8 mouse cellular contexts compared by ENCODE assay signal in genomic region chr10:127597311-127597901, GRCm38 (mm10). TPM values are rescaled to one million over a fixed set of nuclear protein-coding genes. Genes with fewer than 3 reads are reported as not detected.
DNase-seq lines count a peak whose midpoint lies in the region.

No protein-coding gene starts in this region.

- intact Hi-C loops in heart, postnatal 10 days (cut with DNase I) = no loop called here

- DNase-seq in embryo, embryonic 11 days = peak; percentile 34
- no peak for DNase-seq in embryo, embryonic 9.5 days (ENCODE audit: extremely low spot score)
- peak; percentile 37 for DNase-seq in right cerebral cortex, adult 18-20 months
- DNase-seq in right cerebral cortex, postnatal 4 days = no peak
- DNase-seq in heart, postnatal 10 days = peak; percentile 40 to 48
- peak; percentile 58 for DNase-seq in lung, postnatal 36 days
- no peak for DNase-seq in kidney, adult 8-10 months
- DNase-seq in thymus, postnatal 10 days (ENCODE audit: low spot score in 2 of 2) = no peak

RNA-seq across cellular contexts. Expression of gene Lrp1, which starts 23.5 kb away (rescaled TPM):
- 10 to 100 TPM; 95.8 to 96.3 TPM for total RNA-seq in heart, postnatal 10 days (2021)

RNA-seq across cellular contexts. Expression of gene Stat6, which starts 45.4 kb away (rescaled TPM):
- 10 to 100 TPM; 45.9 to 46.8 TPM for total RNA-seq in heart, postnatal 10 days (2021)

Comparison
In these comparisons a context has a peak if more than half of its experiments do, and no peak if none do; other contexts are left out.
1. DNase-seq: peak in embryo, embryonic 11 days (single experiment), right cerebral cortex, adult 18-20 months (single experiment), heart, postnatal 10 days (2 of 2) and lung, postnatal 36 days (single experiment); none in embryo, embryonic 9.5 days (single experiment), right cerebral cortex, postnatal 4 days (single experiment), kidney, adult 8-10 months (0 of 2) and thymus, postnatal 10 days (0 of 2).